Mouse (Mus musculus): ENCODE results near the gene Xlr4a. TPM values are rescaled to one million over a fixed set of nuclear protein-coding genes. Genes with fewer than 3 reads are reported as not detected.
"Not testable (repeated sequence)": the region's sequence is repeated elsewhere in the genome, so short reads cannot be mapped to it uniquely, and the experiment has no call there.

Xlr4a gene
- under 1 TPM in 1 of 2 experiments, not detected in 1; 0.91 TPM for total RNA-seq (2021)

DNA sequence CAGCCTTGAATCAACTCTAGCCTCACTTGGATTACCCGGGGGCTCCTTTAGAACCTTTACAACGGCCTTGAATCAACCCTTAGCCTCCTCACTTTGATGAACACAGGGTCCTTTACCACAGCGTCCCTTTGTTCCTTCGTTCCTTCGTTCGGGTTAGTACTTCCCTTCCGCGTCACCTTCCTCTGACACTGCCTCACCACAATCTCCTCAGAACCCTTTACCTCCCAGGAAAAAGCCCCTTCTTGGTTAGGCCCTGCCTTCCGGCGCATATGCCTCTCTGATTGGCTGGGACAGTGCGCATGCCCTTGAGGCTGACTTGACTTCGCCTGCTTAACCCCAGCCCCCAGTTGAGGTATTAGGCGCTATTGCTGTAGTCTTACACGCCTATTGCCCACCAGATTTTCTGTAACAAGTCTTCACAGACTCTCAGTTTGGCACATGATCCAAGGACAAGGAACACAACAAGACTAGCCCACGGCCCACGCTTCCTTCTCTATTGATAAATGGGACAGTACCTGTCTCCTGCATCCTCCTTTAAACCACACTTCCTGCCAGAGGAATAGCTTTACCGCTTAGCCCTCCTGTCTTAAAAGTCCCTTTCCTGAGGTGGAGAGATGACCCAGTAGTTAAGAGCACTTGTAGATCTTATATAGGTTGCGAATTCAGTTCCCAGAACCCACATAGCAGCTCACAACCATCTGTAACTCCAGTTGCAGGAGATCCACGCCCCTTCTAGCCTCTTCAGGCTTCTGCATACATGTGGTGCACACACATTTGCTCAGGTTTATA, at the start of gene Xlr4a:
Xlr4a (minus strand) TSS at position 212 of the 789 bp plus-strand sequence.
- intact Hi-C loops (cut with DNase I); DNase-seq (ENCODE audit: extremely low spot score in 1 of 2, low spot score in 2 of 2): not testable (repeated sequence)

DNA sequence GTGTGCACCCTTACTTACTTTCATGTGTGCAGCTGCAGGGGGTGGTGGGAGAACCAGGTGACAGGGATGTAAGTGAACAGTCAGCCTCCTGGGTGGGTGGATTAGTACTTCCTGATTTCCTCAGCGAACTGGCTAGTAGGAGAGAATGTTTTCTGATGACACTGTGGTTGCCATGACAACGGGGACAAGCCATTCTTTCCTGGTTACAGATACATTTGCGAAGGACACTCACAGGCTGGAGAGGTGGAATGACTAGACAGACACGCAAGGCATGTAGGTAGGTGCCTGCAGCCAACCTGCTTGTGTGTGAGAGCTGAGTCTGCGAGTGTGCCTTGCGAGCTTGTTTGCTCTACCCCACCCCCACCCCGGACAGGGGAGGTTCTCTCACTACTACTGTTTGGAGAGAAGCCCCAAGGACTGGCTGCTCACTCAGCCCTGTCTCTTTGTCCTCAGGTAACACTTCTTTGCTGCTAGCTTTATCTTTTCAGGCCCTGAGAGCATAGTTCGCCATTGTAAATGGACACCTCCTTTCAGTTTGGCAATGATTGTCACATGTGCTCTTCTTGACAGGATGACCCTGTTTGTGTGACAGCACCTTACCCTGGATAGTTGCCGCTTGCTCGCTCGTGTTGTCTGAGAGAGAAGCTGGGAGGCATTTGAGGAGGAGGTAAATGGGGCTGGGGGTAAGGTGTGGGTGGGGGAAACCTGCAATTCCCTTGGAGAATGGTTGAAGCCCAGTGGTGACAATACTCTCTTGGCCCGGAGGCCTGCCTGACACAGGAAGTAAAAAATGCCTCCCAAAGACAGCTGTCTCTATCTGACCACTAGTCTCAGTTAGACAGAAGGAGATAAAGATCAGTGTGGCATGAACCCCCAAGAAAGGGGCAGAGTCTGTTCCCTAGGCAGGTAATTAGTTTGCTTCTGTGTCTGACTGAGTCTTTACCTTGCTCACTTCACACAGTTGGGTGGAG, 40.9 kb upstream of the Xlr4a start:
- DNase-seq (ENCODE audit: extremely low spot score in 1 of 2, low spot score in 2 of 2); intact Hi-C loops (cut with DNase I): not testable (repeated sequence)

DNA sequence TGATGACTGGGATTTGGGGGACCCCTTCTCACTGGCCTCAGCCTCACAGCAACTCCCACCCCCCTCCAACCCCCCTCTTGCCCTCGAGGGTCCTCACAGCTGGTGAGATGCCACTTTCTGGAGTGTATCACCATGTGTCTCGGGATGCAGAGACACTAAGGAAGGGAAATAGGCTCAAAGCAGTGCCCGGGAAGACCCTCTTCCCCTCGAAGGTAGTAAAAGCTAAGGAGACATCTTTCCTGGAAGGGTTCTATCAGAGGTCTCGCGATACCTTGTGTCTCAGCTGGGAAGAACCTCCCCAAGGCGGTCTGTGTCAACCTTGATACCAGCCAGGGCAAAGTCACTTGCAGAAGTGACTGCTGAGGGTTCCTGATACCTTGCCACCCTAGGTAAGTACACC, 34.5 kb upstream of the Xlr4a start, which contains the start of gene Gm14685:
Gm14685 (plus strand) TSS at position 301 of the 400 bp plus-strand sequence.
- DNase-seq (ENCODE audit: extremely low spot score in 1 of 2, low spot score in 2 of 2); intact Hi-C loops (cut with DNase I): not testable (repeated sequence)

DNA sequence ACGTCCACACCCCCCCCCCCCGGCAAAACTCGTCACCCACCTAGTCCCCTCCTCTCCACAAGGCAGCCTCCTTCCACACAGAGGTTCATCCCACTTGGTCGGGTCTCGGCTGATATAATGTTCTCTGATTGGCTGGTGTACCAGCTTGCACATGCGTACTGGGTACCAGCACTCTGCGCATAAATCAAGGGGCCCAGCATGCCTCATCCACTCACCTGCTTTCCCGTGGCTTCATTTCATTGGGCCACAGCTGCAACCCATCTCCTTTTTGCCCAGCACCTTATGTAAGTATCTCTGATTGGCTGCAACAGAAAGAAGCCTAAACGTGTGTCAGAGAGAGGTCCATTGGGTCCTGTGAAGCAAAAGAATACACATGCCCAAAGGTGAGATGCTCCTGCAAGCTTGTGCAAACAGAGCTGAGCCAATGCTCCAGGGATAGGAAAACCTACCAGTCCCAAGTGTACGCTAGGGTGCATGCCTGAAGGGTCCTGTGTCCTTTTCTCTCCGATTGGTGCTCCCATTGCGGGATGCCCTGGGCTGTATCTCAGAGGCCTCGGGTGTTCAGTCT, 14.7 kb upstream of the Xlr4a start, which contains the start of gene Xlr3a:
Xlr3a (minus strand) TSS at position 155 of the 568 bp plus-strand sequence.
- intact Hi-C loops (cut with DNase I); DNase-seq (ENCODE audit: extremely low spot score in 1 of 2, low spot score in 2 of 2): not testable (repeated sequence)

DNA sequence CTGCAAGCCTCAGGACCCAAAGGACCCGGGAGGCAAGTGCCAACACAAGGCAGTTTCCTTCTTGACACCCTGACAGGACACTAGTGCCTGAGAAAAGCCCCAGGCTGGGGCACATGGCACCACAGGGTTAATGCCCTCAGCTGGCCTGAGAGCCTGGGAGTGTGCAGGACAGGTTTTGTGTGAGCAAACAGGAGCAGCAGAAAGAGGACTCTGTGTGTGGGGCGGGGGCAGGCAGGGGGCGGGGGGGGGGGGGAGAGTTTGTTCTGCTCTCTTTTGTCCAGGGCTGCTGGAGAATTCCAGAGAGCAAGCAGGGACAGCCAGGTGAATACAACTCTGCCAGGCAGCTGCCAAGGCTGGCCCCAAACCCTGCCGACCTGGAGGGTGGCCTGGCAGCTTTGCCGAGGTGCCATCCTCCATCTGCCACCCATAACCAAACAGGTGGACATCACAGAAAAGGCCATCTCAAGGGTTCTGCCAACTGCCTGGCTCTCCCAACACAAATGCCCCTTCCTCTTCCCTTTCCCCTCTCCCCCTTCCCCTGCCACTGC, 15.4 kb downstream of the Xlr4a start:
- intact Hi-C loops (cut with DNase I) = loop anchor here (10.0 kb wide), 2 partner anchors 368 to 418 kb away; partner anchors contain the start of genes Bgn and Trex2
- not testable (repeated sequence) for DNase-seq (ENCODE audit: extremely low spot score in 1 of 2, low spot score in 2 of 2)

DNA sequence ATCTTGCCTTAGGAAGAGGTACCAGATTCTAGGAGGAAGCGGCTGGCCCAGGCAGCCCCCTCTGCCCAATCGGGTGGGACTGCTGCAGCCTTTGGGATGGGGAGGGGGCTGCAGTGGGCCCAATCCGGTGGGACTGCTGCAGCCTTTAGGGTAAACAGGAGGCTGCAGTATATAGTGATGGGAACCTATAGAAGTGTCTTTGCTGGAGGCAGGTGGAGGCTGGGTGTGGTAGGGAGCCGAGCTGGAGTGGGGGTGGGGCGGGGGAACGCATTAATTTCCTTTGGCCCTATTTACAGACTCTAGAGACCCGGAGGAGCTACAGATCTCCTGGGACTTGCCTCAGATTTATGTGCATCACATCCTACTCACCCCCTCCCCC, 17.9 kb downstream of the Xlr4a start, which contains the start of gene Pnma3:
Pnma3 (plus strand) TSS at position 373 of the 379 bp plus-strand sequence.
- intact Hi-C loops (cut with DNase I) = loop anchor here (5.0 to 10.0 kb wide), 3 partner anchors 163 to 420 kb away; partner anchors contain the start of genes Bgn, F8a and Trex2
- DNase-seq (ENCODE audit: extremely low spot score in 1 of 2, low spot score in 2 of 2) = no peak

DNA sequence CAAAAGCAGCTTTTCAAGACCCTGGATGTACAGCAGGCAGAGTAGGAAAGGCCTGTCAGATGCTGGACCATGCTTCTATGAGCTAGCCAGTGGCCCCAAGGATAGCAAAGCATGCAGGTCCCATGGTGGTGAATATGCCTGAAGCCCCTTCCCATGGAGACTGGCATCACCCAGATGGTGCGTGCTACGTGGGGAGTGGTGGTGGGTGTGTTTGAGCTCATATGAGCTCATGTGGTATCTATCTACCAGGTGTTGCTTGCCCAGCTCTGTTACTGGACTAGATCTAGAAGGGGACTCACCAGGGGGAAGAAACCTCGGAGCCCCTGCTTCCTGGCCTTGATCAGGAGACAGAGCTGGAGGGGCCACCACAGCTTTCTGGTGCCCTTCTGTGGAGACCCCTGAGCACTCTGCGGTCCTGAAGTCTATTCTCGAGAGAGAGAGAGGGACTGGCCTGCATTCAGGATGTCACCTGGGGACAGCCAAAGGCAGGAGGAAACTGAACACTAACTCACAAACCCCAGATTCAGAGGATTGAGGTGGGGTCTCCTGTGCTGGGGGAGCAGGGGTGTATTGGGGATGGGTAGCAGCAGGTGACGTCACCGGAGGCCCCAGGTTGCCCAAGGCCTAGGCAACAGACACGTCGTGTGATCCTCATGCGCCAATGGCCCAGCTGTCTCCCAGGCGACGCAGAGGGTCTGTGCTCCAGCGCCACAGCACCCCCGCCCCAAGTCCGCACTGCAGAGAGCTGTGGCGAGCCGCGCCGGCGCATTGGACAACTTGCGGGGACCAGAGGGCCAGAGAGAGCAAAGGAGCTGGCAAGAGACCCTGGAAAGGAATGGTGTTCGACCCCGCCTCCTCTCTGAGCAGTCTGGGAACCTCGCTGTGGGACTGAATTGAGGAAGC, 18.5 kb downstream of the Xlr4a start:
- DNase-seq (ENCODE audit: extremely low spot score in 1 of 2, low spot score in 2 of 2) = peak; percentile 27 to 61
- intact Hi-C loops (cut with DNase I) = loop anchor here (5.0 to 10.0 kb wide), 3 partner anchors 164 to 421 kb away; partner anchors contain the start of genes Bgn, F8a and Trex2

DNA sequence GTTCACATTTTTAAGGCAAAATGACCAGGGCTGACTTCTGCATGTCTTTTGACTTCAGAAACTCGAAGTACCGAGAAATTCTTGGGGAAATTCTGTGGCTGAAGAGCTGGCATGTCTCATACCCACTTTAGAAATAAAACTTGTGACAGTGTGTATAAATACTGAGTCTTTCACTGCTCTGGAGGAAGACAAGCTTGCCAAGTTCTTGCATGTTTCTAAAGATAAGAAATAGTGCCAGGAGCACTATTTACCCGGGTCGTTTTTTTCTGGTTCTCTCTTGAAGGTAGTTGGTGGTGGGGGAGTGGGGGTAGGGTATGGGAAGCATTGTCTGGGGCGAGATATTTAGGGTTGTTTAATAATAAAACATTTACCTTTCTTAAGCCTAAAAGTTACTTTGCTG, 20.0 kb downstream of the Xlr4a start:
- DNase-seq (ENCODE audit: extremely low spot score in 1 of 2, low spot score in 2 of 2) = no peak
- intact Hi-C loops (cut with DNase I) = loop anchor here (5.0 to 10.0 kb wide), 3 partner anchors 165 to 422 kb away; partner anchors contain the start of genes Bgn, F8a and Trex2

DNA sequence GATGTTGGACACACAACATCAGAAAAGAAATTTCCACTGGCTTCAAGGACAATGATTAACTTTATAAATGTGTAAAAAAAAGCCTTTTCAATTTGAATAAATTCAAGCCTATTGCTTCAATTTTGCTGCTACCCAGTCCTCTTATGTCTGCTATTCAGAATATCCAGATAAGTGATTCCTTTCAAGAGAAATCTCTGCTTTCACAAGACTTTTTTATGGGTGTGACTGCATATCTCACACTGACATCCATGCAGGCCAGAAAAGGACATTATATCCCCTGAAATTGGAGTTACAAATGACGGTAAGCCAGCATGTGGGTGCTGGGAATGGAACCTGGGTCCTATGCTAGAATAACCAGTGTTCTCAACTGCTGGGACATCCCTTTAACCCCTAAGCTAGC, 20.8 kb downstream of the Xlr4a start:
- intact Hi-C loops (cut with DNase I) = loop anchor here (5.0 to 10.0 kb wide), 3 partner anchors 166 to 423 kb away; partner anchors contain the start of genes Bgn, F8a and Trex2
- no peak for DNase-seq (ENCODE audit: extremely low spot score in 1 of 2, low spot score in 2 of 2)

DNA sequence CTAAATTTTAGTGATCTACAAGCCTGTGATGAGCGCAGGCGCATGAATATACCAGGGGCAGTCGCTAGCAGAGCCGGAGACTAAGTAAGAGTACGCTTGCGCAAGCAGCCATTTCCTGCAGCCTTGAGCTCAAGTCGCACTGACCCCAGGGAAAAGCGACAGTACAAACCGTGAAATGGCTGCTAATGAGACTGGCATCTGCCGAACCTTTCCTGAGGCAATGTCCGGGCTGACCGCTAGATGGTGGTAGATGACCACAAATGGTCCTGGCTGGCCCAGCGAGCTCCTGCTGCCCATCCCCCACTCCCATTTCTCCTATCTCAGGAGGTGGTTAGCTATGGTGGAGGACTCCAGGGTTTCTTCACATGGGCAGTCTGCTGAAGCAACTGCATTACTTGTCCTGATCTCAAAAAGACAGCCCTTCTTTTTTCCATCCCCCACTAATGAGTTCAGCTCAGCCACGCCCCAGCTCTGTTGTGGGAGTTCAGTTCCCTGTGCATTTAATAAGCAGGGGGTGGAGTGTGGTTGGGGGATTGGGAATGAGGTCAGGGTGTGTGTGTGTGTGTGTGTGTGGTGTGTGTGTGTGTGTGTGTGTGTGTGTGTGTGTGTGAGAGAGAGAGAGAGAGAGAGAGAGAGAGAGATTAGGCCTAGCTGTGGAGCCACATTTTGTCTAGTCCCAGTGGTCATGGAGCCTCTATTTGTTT, 28.3 kb downstream of the Xlr4a start:
- DNase-seq (ENCODE audit: extremely low spot score in 1 of 2, low spot score in 2 of 2) = peak; percentile 91 to 92
- intact Hi-C loops (cut with DNase I) = no loop called here

DNA sequence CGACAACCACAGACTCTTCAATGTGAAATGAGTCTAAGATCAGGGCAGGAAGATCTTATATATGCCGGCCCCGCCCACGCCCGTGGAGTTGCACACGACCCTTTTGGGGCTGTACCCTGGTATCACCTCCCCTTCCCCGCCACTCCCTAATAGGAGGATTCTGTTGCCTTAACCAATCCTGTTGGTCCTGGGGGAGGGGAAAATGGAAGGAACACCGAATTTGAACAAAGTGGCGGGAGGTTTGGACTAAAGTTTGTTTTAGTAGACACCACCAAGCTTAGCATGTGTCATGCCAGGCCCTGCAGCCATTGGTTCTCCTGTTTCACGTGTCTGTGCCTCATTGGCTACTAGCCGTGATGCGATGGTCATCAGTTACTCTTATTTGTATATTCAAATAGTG, 42.6 kb downstream of the Xlr4a start:
- no peak for DNase-seq (ENCODE audit: extremely low spot score in 1 of 2, low spot score in 2 of 2)
- intact Hi-C loops (cut with DNase I) = no loop called here

DNA sequence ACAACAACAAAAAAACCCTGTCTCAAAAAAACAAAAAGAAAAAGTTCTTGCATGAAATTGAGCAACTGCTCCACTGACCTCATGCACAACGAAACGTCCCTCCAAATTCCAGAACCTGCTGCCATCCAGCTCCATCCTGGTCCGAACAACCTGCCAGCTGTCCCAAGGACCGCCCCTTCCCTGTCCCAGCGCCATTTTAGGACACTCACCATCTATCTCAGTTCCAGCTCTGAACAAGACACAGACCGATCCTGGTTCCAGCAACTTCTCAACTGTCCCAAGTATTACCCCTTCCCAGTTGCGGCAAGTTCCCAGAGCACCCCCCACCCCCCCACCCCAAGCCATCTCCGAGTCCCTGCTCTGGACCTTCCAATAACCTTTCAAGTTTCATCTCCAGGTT, 43.4 kb downstream of the Xlr4a start:
- intact Hi-C loops (cut with DNase I) = no loop called here
- no peak for DNase-seq (ENCODE audit: extremely low spot score in 1 of 2, low spot score in 2 of 2)

DNA sequence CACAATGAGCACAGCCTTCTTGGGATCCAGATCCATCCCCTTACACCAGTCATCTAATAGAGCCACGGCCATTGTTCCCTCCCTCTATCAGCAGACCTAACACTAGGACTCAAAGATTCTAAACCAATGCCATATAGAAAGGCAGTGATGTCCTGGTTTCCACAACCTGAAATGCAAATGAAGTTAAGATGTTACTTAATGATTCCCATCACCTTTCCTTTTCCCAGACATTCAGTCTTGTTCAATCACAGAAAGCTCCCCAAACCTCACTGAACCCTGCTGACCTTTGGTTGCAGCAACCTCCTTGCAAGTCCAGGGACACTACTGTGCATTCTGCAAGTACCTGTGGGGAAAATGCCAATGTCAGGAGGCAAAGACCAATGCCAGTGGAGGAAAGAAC, 45.3 kb downstream of the Xlr4a start, which contains the start of gene Pnma5:
Pnma5 (minus strand) TSS at position 101 of the 400 bp plus-strand sequence.
- intact Hi-C loops (cut with DNase I) = no loop called here
- DNase-seq (ENCODE audit: extremely low spot score in 1 of 2, low spot score in 2 of 2) = no peak
